Mouse (Mus musculus): ENCODE measurements around the gene 1700001L19Rik.
"Not testable (repeated sequence)": the region's sequence is repeated elsewhere in the genome, so short reads cannot be mapped to it uniquely, and the experiment has no call there.

Gene 1700001L19Rik

DNA sequence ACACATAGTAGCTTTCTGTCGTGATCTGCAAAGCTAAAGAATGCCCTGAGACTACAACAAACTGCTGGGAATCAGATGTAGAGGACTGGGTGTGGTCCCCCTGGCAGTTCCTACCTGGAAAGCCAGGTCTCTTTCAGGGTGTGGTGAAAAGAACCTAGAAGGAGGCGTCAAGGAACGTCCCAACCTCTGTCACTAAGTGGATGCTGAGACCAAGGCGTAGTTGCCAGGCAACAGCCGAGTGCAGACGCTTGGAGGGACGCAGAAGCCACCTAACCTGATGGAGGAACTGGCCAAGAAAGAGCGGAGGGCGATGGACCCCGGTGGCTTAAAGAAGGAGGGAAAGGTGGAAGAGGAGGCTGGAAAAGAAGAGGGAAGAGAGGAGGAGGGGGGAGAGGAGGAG lies at the start of gene 1700001L19Rik:
Gene 1700001L19Rik, plus strand, starts transcription at position 223 of the 400 bp plus-strand sequence.
- no peak for DNase-seq

DNA sequence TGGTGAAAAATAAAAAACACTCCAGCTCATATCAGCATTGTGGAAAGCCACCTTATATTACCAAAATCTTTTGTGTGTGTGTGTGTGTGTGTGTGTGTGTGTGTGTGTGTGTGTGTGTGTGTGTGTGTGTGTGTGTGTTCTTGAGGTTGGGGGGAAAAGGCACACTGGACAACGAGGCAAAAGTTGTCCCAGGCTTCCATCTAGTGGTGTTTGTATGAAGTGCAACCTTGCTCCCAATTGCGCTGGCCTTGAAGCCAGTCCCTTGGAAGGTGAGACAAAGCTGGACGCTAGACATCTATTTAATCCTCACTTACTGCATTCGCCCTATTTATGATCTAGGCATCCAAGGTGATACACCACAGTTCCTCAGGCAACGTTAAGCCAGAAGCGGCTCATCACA lies 43.8 kb upstream of the 1700001L19Rik start:
- not testable (repeated sequence) for DNase-seq

DNA sequence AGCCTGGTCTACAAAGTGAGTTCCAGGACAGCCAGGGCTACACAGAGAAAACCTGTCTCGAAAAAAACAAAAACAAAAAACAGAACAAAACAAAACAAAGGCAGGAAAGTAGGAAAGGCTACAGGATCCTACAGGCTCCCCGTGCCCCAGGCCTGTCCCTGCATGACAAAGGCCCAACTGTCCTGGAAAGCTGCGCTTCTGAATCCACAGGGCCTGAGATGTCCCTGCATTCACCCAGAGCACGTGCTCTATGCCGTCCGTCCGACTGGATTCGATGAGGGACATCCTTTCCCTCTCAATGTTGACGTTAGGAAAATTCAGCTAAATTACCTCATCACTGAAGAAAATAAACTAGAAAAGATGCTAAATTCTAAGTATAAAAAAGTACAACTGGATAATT lies 29.1 kb upstream of the 1700001L19Rik start:
- no peak for DNase-seq

DNA sequence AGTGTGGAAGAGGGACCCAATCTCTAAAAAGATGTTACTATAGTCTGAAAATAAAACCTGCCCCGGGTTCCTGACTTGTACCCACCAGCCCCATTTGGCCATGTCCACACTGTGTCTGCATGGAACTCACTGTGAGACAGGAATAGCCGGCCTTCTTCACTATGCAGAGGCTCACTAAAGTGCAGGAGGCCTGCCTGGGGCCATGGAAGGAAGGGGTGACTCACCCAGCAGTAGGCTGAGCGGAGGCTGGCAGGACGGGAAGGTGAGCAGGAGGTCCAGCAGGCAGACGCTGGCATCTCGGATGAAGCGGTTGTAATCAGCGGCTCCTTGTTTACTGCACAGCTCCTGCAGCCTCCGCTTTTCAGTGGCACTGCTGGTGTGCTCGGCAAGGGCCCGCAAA lies 28.7 kb upstream of the 1700001L19Rik start:
- DNase-seq: no peak

DNA sequence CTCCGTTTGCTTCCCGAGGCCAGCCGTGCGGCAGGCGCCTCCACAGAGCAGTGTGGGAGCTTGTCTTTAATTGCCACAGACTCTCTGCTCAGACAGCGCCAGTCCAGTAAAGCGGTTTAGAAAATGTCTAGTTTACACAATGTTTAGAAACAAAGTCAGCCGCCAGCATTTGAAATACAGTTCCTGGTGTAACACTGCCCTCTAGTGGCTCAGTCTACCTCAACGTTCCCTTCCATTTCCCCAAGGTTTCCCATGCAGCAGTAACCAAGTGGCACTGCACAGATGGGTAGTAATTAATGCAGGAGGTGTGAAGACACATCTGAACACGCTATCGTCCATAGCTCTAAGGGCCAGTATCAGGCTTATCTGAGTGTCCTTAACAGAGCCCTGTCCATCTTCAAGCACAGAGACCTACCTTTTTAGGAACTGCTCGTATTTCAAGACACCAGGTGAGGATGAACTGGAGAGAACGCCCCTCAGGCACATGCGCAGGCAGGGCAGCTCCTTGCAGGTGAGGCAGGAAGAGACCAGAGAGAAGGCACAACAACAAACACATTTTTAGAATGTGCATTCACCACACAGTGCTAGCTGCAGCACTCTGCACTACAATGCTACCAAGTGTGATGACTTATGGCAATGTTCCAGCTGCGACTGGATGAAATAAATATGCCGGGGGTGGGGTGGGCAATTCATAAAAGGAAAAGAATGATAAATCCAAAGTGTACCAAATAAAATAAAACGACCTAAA lies 27.5 kb upstream of the 1700001L19Rik start:
- no peak for DNase-seq

DNA sequence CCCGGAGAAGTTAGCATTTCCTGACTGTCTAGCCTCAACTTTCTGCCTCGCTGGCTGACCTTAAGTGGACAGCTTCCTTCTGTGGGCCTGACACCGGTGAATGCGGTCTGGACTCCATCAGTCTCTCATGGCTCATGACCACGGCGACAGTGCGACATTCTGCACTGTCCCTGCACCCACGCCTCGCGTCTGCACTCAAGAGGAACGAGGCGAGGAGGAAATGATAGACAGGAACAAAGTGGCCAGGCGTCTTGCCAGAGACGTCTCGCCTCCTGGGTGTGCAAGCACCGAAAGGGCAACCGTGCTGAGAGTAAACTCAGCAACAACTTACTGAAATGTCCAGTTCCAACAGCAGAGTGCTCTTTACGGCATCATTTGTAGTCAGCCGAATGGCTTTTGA lies 25.0 kb upstream of the 1700001L19Rik start:
- DNase-seq: no peak

DNA sequence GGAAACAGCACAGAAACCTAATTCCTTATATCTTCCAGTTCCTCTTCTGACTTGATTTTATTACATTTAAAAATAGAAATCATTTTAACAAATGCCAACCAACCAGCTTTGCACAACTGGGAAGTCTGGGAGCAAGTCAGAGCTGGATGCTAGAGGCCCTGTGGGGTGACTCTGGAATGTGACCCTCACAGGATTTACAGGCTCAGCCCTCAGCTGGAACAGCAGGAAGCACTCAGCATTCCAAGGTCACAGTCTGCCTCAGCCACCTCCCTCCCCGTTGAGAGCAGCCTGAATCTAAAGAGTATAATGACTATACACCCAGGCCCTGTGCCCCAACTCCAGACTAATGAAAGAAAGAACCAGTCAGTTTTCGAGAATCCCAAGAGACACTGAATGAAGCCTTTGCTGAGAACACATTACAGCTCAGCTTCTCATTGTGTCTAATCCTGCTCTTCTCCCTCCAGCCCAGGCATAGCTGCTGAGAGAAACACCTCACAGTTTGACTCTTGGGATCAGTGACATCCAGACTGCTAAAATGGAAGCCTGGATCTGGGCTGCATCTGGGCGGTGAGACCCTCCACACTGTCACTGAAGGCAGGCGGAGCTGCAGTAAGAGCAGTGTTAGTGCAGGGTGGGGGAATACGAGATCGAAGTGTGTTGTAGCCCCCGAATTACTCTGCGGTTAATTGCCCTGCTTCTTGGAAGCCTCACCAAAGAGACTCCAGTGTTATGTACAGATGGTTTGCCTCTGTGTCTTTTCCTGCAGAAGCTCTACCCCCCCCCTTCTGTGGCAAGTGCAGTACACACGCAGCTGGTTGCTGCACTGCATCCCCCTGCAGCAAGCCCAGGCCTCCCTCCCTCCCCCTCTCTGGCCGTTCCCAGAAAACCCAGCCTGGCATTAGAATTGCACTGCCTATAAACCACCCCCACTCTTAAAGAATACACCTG lies 24.0 kb upstream of the 1700001L19Rik start:
- DNase-seq: no peak

DNA sequence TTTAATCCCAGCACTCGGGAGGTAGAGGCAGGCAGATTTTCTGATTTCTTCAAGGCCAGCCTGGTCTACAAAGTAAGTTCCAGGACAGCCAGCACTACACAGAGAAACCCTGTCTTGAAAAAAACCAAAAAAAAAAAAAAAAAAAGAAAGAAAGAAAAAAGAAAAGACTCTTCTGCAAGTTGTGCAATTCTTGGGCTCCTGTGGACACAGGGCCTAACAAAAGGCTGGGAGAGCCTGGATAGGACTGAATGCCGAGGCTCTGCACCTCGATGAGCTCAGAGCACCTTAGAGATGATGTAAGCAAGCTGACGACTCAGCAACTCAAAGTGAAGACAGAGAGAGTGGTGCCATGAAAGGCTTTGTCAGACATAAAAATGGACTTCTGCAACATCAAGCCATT lies 22.8 kb upstream of the 1700001L19Rik start:
- no peak for DNase-seq

DNA sequence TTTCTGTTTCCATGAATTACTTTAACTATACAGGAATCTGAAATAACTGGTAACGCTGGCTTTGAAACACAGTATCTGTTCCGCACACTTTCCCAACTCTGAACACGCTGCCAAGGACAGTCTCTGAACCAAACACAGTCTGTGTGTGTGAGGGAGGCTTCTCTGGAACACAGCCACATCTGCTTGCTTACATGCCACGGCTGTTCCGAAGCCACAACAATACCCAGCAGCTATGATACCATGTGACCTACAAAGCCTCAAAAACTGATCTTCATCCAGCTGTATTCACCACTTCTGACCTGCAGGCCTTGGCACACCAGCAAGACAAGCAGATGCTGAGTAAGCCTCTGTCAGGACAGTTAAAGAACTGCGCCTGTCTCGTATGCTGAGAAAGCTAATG lies 19.3 kb upstream of the 1700001L19Rik start:
- no peak for DNase-seq

DNA sequence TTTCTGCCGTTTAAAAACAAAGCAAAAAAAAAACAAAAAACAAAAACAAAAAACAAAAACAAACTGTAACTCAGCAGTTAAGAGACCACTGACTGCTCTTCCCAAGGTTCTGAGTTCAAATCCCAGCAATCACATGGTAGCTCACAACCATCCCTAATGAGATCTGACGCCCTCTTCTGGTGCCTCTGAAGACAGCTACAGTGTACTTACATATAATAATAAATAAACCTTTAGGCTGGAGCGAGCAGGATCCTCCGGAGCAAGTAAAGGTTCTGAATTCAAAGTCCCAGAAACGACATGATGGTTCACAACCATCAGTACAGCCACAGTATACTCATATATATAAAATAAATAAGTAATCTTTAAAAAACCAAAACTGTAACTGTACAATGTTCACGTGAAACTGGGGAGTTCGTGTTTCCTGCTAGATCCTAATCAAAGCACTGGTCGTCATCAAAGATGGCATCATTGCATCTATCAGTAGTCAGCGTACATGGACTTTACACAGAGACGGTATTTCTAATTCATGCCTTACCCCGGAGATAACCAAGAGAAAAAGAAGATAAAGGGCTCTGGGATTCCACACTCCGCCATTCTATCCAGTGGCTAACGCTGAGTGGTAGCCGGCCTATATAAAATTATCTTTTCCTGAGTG lies 16.0 kb upstream of the 1700001L19Rik start:
- no peak for DNase-seq

DNA sequence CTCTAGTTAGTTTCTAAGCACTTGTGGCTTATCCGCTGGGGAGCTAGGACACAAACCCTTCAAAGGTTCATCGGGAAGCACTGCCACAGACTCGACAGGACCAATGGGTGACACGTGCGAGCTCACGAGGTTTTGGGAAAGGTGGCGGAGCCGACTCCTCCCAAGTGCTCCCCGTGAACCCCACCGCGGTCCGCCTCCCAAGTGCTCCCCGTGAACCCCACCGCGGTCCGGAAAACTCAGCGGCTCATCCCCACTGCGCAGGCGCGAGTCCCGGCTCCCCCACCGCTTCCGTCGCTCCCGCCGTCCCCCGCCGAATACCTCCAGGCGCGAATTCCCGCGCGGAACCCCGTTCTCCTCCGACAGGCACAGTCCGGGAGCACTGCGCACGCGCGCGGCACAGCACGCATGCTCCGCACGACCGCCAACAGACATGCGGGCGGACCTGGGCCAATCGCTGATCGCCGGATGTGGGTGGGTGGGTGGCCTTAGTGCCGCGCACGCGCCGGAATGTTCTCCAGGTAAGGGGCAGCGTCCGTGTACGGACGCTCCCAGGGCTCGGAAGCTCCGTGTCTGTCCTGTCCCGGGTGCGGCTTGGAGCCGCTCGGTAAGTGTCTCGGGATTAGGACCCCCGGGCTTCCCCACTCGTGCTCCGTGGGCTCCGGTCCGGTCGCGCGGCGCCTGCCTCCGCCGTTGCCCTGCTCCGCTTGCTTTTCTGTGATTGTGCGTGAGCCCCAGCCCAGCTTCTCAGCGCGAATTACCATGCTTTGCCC lies 15.3 kb upstream of the 1700001L19Rik start, which contains the start of the genes Mtrr and Fastkd3:
Gene Mtrr, minus strand, starts transcription at position 403 of the 770 bp plus-strand sequence.
Gene Fastkd3, plus strand, starts transcription at position 488 of the 770 bp plus-strand sequence.
- DNase-seq: peak; percentile 93 to 95

DNA sequence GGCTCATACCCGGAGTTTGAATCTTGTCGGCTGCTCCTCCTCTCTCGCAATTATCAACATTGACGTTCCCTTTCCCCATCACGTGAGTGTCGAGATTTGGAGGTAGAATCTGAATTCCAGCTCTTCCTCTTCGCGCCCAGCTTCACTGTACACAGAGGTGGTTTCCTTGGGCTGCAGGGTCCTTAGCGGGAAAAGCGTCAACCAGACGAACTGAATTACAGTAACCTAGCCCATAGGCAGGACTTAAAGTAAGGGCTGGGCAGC lies 14.8 kb upstream of the 1700001L19Rik start:
- DNase-seq: no peak

DNA sequence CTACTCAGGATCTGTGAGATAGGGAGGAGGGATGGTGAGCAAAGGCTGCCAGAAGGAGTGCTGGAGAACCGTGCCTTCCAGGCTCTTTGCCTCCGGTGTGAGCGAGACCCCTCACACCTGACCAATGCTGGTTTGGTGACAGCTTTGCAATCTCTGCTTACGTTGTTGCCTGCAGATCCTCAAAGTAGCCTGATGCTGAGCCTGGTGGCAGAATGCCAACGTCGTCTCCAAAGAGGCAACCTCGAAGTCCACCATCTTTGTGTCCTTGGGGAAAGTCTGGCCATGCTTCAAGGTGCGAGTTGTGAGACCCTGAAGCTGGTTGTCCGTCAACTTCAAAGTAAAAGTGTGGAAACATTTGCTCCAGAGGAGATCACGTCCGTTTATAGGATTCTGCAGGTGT lies 13.3 kb upstream of the 1700001L19Rik start:
- no peak for DNase-seq

DNA sequence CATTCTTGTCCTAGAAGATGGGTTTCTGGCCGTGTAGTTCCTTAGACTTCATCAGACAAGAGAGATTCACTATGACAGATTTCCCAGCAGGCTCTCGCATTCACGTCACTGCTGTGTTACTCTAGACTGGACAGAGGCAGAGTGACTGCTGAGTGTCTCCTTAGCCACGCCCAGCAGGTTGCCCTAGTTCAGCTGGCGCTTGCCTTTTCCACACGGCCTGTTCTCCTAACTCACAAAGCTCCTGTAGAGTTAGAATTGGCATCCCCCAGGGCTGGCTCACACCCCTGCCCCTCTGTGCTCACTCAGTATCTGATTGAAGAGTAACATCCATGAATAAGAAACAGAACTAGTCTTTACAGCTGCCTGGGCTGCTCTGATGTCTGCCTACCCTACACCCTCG lies 11.8 kb upstream of the 1700001L19Rik start:
- no peak for DNase-seq

DNA sequence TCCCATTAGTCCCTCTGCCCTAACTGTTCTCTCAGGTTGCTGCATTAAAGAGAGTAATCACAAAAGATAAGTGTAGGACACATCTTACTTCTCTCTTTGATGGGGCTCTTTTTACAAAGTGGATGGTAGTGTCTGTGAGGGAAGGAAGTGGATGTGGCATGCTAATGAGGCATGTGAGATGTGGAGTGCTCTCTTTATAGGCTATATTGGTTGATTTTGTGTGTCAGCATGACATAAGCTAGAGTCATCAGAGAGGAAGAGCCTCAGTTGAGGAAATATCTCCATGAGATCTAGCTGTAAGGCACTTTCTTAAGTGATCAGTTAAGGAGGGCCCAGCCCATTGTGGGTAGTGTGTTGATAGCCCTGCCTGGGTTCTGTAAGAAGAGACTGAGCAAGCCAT lies 8.9 kb upstream of the 1700001L19Rik start:
- no peak for DNase-seq

DNA sequence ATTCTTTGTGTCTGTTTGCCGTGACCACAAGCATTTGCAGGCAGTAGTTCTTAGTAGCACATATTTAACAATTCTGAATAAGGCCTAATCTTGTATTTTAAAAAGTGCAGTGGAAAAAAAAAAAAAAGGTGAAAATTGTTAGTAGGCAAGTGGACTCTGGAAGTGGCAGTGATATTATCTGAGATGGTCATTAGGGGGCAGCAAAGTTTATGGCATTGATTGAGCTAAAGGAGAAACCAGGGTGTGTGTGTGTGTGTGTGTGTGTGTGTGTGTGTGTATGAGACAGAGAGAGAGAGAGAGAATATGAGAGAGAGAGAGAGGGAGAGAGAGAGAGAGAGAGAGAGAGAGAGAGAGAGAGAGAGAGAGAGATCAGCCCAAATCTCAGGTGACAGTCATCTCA lies 3.4 kb upstream of the 1700001L19Rik start:
- DNase-seq: no peak

DNA sequence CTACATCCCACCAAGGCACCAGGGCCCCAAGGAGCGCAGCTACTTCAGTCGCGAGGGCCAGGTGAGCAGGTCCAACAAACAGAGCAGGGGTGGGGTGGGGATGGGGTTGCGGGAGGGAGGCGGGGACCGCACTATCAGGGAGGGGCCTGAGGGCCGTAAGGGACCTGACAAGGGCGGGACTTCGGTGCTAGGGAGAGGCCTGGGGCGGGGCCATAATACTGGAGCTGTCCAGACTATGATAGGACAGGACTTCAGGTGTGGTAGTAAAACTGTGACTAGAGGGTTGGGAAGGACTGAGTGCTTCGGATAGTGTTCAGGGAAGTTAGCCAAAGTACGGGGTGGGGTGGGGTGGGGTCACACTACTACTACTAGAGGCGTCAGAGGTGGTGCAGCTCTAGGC lies 446 bp downstream of the 1700001L19Rik start:
- no peak for DNase-seq

DNA sequence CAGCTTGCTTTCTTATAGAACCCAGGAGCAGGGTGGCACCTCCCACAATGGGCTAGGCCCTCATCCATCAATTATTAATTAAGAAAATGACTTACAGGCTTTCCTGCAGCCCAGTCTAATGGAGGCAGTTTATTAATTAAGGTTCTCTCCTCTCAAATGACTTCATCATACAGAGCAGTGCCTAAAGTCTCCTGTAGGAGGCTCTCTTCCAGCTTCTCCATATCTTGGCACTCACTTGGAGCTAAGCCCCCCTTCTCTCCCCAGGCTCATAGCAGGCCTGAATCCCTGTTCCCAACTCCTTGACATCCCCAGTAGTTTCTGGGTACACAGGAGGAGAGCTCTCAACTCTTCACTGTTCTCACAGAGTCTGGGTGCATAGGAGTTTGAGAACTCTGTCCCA lies 1.7 kb downstream of the 1700001L19Rik start:
- no peak for DNase-seq

DNA sequence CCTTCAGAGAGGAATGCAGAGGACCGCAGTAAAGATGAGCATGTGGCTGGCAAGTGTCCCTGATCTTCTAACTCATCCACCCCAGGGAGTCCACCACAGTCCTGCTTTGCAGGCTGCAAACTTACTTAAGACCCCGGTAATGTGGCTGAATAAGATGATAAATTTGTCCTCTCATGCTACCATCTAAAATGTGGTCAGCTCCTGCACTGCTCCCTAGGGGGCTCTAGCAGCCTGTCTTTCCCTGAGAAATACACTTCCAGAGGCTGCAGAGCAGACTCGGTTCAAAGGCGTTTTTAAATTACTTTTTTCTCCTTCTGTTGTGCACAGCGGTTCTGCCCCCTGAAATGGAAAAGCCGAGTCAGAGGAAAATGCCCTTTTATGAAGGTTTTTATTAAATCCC lies 4.0 kb downstream of the 1700001L19Rik start:
- no peak for DNase-seq

DNA sequence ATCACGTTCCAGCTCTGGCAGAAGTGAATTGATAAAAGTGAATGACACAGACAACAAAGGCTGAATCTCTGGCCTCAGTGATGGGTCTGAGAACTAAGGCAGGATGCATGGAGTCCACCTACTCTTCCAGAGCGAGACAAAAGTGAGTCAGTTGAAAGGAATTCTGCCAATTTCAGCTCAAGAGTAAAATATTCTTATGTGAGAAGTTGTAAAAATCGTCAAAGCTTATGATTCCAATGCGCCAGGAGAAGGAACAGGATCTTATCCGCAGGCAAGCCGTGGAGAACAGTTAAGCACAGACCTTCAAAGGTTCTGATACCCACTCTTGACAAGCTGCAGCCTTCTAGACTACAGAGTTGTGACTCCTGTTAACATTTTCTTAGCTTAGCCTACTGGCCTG lies 5.9 kb downstream of the 1700001L19Rik start:
- no peak for DNase-seq

DNA sequence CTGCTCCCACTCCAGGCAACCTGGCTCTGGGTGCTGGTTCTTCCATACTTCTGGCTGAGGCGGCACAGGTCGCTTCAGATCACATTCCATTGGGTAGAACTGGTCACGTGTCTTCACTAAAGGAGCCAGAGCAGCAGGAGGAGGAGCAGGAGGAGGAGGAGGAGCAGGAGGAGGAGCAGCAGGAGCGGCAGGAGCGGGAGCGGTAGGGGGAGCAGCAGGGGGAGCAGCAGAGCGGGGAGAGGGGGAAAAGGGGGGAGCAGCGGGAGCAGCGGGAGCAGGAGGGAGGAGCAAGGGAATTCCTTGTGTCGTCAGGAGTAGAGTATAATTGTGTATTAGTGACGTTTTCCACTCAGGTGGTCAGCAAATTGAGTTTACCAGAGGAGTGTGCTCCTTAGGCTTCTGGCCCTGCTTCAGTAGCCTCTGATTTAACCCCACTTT lies 8.5 kb downstream of the 1700001L19Rik start:
- no peak for DNase-seq

DNA sequence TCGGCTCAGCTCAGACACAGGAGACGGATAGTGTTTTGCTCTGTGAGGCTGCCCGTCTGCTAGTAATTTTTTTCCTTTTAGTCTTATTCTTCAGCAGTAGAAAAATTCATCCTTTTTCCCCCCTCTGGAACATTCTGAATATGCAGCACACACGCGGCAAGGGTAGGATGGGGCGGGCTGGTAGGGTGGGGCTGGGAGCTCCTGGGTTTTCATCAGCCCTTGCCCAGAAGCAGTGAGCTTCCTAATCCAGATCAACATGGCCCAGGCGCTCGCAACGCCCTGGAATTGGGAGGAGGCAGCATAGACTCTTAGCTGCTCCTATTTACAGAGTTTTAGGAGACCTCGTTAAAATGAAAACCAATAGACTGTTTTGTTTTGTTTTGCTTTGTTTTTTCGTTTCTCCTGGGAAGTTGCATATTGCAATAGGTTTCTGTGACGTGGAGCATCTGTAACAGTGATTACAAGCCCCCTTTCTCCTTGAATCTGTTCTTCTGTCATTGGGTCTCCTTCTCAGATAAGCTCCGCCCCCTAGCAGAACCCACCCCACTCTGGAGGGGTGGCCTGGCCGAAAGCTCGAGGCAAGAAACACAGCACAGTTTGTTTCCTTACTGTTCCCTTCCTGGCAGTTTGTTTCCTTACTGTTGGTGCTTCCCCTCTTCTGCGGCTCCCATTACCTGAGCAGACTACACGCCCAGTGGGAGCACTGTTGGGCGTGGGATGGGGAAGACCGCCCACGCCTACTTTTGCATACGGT lies 10.6 kb downstream of the 1700001L19Rik start:
- no peak for DNase-seq

Measured in thymus, adult 18-20 months (tissue).